Mouse (Mus musculus): ENCODE data around the gene Inha. TPM values are rescaled to one million over a fixed set of nuclear protein-coding genes. Genes with fewer than 3 reads are reported as not detected.

Inha gene
- total and polyA plus RNA-seq, 3 experiments, result not detected

GRCm38 (mm10) chr1:75505956-75506831 lies 683 bp upstream of the Inha start, which contains the start of gene Obsl1:
TSS of gene Obsl1 (minus strand) at chr1:75506452.
- DNase-seq (ENCODE audit: low read depth, low spot score), result no peak
- no peaks in the 10 kb centered on the region for H3K9me3 ChIP-seq (replicated peaks; ENCODE audit: insufficient read depth, low read length)
- no peak within 1 kb of the TSS for H3K27ac ChIP-seq (ENCODE audit: control insufficient read depth, low read depth, low read length)
- H3K9ac ChIP-seq (ENCODE audit: control insufficient read depth, low read depth, low read length, poor library complexity, severe bottlenecking), result no peak within 1 kb of the TSS
- no peaks in the 10 kb centered on the region for H3K79me2 ChIP-seq (ENCODE audit: control insufficient read depth, insufficient read depth, low read length, poor library complexity)
- TF ChIP-seq RCOR1 (IDR thresholded peaks at IDR 0.05; ENCODE audit: low read depth, low read length) (no peak), POLR2A (IDR thresholded peaks at IDR 0.05; ENCODE audit: control insufficient read depth in 1 of 2, insufficient read depth in 1 of 2, low read depth in 1 of 2, low read length in 2 of 2, poor library complexity in 1 of 2) (0 out of 4 replicates have a peak, but pooled peaks of 1 of the 2 experiments have one; percentile 25)
- H3K36me3 ChIP-seq (ENCODE audit: control insufficient read depth in 1 of 2, insufficient read depth in 2 of 2, low read length in 2 of 2), result no peaks in the 10 kb centered on the region
- no peaks in the 10 kb centered on the region for H3K4me1 ChIP-seq (ENCODE audit: control insufficient read depth in 1 of 2, insufficient read depth in 2 of 2, low read length in 2 of 2)
- H3K4me3 ChIP-seq (ENCODE audit: control insufficient read depth in 1 of 2, insufficient read depth in 1 of 2, low read depth in 2 of 2, low read length in 2 of 2), result no peak within 1 kb of the TSS
- H3K27me3 ChIP-seq (ENCODE audit: control insufficient read depth in 1 of 2, insufficient read depth in 2 of 2, low read length in 2 of 2), result no peaks in the 10 kb centered on the region

- H3K9me3 ChIP-seq (replicated peaks; ENCODE audit: insufficient read depth, low read length), result no peaks in the 10 kb centered on the region
- no peak overlapping the region for H3K9ac ChIP-seq (ENCODE audit: control insufficient read depth, low read depth, low read length, poor library complexity, severe bottlenecking)
- H3K27me3 ChIP-seq (ENCODE audit: control insufficient read depth in 1 of 2, insufficient read depth in 2 of 2, low read length in 2 of 2), result peaks cover 0 to 3% of the 10 kb centered on the region in 2 experiments; a peak in 1 of 4 replicates
- H3K79me2 ChIP-seq (ENCODE audit: control insufficient read depth, insufficient read depth, low read length, poor library complexity), result no peaks in the 10 kb centered on the region
- no peak for DNase-seq (ENCODE audit: low read depth, low spot score)
- H3K36me3 ChIP-seq (ENCODE audit: control insufficient read depth in 1 of 2, insufficient read depth in 2 of 2, low read length in 2 of 2), result no peaks in the 10 kb centered on the region
- no peak overlapping the region for H3K27ac ChIP-seq (ENCODE audit: control insufficient read depth, low read depth, low read length)
- TF ChIP-seq RAD21 (IDR thresholded peaks at IDR 0.05; ENCODE audit: low read depth, low read length), result no peak
- no peak for TF ChIP-seq CHD1 (IDR thresholded peaks at IDR 0.05; ENCODE audit: low read depth, low read length)
- TF ChIP-seq TBP (IDR thresholded peaks at IDR 0.05; ENCODE audit: low read depth, low read length), result no peak
- no peak overlapping the region for H3K4me3 ChIP-seq (ENCODE audit: control insufficient read depth in 1 of 2, insufficient read depth in 1 of 2, low read depth in 2 of 2, low read length in 2 of 2)
- no peaks in the 10 kb centered on the region for H3K4me1 ChIP-seq (ENCODE audit: control insufficient read depth in 1 of 2, insufficient read depth in 2 of 2, low read length in 2 of 2)
Measured at GRCm38 (mm10) chr1:75509586-75509985, 2.7 kb downstream of the Inha start.

- no peak for TF ChIP-seq CTCF (IDR thresholded peaks at IDR 0.05 in 2 of 3, conservative IDR thresholded peaks at IDR 0.05 in 1 of 3; ENCODE audit: control insufficient read depth in 1 of 3, insufficient read depth in 1 of 3, low read depth in 2 of 3, low read length in 3 of 3, poor library complexity in 1 of 3, severe bottlenecking in 1 of 3)
- TF ChIP-seq GABPA (IDR thresholded peaks at IDR 0.05; ENCODE audit: low read depth, low read length), result no peak
- TF ChIP-seq TAL1 (IDR thresholded peaks at IDR 0.05; ENCODE audit: low read length), result no peak
- TF ChIP-seq ZKSCAN1 (IDR thresholded peaks at IDR 0.05; ENCODE audit: low read depth, low read length), result no peak
- no peak for TF ChIP-seq CHD1 (IDR thresholded peaks at IDR 0.05; ENCODE audit: low read depth, low read length)
- TF ChIP-seq MYB (IDR thresholded peaks at IDR 0.05; ENCODE audit: low read depth, low read length), result no peak
- TF ChIP-seq MAFK (IDR thresholded peaks at IDR 0.05; ENCODE audit: borderline replicate concordance, low read depth, low read length), result no peak
- DNase-seq (ENCODE audit: low read depth, low spot score), result no peak
- Histone ChIP-seq H3K27me3 (ENCODE audit: control insufficient read depth in 1 of 2, insufficient read depth in 2 of 2, low read length in 2 of 2) (peaks cover 0 to 3% of the 10 kb centered on the region in 2 experiments; a peak in 1 of 4 replicates), H3K4me3 (ENCODE audit: control insufficient read depth in 1 of 2, insufficient read depth in 1 of 2, low read depth in 2 of 2, low read length in 2 of 2) (no peak overlapping the region), H3K79me2 (ENCODE audit: control insufficient read depth, insufficient read depth, low read length, poor library complexity) (no peaks in the 10 kb centered on the region), H3K27ac (ENCODE audit: control insufficient read depth, low read depth, low read length) (no peak overlapping the region), H3K4me1 (ENCODE audit: control insufficient read depth in 1 of 2, insufficient read depth in 2 of 2, low read length in 2 of 2) (no peaks in the 10 kb centered on the region), H3K9ac (ENCODE audit: control insufficient read depth, low read depth, low read length, poor library complexity, severe bottlenecking) (no peak overlapping the region), H3K9me3 (replicated peaks; ENCODE audit: insufficient read depth, low read length) (no peaks in the 10 kb centered on the region), H3K36me3 (ENCODE audit: control insufficient read depth in 1 of 2, insufficient read depth in 2 of 2, low read length in 2 of 2) (no peaks in the 10 kb centered on the region)
Measured at GRCm38 (mm10) chr1:75510154-75510553, 3.3 kb downstream of the Inha start.
